Mouse (Mus musculus): ENCODE measurements around the gene Gabra6. TPM values are rescaled to one million over a fixed set of nuclear protein-coding genes. Genes with fewer than 3 reads are reported as not detected.

Gabra6 gene
- not detected for total RNA-seq (2021)
- long read RNA-seq, experiment 1, result 0 reads
- long read RNA-seq, experiment 2, result 0 reads

DNA sequence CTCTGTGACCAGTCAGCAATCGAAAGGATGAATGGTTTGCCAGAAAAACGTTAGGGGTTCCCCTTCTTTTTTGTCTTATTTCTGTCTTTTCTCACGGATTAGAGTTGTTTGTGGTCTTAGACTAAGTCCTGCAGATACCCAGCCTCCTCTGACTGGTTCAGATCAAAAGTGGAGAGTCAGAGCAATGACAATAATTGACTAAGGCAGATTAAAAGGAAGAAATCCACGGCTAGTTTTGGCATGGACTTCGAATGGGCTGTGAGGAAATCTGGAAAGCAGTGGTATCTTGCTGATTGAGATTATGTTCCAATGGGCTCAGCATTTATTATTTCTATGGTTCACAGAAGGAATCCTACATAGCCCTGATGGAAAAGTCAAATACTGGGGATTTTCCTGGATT, at the start of gene Gabra6:
Gene Gabra6 (minus strand): TSS at position 191 of the 400 bp plus-strand sequence.
- no peak for DNase-seq

DNA sequence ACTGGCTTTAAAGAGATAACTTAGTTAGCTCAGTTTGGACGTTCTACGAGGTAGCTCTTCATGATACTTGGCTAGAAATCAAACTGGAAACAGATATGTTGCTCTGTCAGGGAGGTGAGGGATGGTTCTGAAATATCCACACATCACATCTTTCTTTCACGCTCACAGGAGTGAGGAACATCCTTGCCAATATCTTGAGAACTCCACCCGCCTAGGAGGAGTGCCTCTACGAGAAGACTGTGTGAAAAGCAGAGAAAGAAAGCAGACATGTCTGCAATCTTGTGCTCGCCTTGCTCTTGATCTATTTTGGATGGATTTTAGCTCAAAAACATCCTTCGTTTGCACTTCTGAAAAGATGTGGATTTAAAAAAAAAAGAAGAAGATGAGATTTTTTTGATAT, 44.7 kb upstream of the Gabra6 start:
- no peak for DNase-seq

DNA sequence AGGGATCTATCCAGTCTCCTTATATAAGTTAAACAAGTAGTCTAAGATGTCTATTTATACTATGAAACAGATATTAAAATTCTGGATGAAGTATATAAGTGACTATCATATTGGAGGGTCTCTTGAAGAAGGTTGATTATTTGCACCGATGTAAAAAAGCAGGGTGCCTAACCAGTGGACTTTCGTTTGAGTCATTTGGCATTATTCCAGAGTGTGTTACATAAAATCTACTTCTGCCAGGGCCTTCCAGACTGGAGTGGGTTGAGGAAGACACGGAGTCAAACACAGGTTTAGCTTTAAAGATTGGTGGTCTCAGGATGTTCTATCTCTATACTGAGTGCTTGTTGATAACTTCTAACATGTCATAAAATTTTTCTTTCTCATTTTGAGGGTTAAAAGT, 11.2 kb upstream of the Gabra6 start:
- no peak for DNase-seq

DNA sequence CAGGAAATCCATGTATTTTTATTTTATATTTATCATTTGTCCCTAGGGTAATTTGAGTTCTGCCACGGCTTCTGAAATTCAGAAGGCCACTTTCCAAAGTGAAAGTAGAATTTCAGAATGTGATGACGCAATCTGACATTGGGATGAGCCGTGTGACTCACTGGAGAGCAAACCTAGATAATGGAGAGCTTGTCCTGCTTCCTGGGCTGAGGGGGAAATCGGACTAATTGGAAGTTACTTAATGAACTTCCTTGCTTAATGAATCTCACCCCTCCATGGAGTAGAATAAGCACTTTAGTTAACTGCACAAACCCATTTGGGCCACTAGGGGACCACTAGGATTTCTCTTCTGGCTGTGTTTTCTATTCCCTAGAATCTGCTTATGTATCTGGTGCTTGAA, 5.4 kb upstream of the Gabra6 start:
- DNase-seq, result no peak

DNA sequence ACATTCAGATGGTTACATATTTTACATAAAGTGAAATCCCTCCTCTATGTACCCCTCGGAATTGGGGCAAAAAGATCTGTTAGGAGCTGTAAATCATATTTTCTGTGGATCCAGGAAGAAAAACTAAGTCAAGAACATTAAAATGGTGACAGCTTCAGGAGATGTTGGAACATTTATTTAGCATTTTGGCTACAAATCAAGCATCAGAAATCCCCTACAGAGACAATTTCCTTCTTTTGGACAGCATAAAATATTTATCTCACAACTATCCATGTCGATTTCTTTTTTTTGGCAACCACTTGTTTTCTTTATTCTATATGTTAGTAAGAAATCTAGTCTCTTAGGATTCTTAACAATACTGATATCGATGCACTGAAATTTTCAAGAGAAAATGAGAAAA, 688 bp upstream of the Gabra6 start:
- DNase-seq, result no peak

DNA sequence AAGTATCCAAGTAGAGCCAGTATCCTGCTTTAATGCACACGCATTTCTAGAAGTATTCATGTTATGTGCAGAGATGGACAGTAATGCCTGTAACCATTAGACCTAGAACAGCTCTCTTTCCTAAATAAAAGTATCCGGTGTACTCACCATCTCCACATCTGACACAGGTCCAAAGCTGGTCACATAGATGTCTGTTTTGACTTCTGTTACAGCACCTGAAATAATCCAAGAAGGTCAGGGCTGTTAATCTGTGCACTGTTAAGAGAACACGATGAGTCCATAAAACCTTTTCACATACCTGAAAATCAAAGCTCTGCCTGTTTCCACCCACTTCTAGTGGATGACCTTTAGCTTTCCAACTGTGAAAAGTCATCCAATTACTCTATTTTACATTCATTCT, 1.4 kb downstream of the Gabra6 start:
- no peak for DNase-seq

DNA sequence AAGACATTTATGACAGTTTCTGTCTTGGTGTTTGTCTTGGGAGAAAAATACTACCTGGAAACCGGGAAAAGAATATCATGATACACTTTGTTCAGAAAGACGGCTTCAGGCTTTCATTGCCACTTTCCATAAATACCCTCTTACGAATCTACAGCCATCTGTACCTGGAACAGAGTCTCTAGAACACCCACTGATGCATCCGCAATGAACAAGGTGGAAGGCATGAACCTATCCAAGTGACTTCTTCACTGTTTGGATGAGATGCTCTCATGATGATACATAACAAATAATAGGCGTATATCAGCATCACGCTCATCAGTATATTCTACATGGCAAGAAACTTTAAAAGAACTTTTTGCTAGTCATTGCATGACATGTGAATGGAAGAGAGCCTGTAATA, 1.8 kb downstream of the Gabra6 start:
- DNase-seq, result no peak

DNA sequence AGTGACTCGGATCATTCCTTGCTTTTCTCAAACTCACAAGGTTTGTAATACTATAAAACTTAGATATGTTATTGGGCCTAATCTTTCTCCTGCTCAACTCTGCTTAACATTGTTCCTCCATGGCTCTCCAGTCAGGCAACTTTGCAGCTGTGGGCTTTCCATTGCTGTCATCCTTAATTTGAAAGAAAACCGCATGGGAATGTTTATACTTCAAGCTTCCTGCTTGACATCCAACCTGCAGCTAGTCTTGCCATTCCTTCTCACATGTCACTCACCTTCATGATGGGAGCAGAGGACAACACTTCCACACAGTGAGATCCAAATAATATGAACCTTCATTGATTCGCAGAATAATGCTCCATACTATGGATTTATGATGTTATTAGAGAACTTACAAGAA, 2.9 kb downstream of the Gabra6 start:
- DNase-seq, result no peak

DNA sequence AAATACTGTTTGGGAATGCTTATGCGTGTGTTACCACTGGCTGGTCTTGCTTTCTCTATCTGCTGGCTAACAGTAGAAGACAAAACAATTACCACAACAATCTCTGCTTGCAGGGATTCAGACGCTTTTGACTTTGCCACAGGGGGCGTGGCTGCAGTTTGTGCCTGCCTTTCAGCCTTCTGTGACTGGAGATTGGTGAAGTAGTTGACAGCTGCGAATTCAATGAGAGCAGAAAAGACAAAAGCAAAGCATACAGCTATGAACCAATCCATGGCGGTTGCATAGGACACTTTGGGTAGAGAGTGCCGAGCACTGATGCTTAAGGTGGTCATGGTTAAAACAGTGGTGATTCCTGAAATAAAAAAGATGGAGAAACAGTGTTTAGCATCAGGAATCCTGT, 6.0 kb downstream of the Gabra6 start:
- no peak for DNase-seq

DNA sequence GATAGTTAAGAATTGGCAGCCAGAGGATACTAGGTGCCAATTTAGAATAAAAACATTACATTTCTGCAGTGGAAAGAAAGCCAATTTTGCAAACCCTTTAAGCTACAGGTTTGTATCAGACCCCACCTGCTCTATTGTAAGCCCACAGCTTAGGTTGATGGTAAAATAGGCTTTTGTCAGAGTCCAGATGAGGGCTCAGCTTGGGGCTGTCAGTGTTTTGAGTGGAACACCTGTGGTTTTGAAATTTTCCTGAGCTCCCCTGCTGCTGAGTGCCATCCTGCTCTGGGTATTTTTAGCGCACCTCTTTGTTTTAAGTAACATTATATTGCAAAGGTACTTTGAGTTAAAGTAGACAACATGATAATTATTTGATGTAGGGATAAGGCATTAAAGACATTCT, 10.0 kb downstream of the Gabra6 start:
- DNase-seq, result no peak

DNA sequence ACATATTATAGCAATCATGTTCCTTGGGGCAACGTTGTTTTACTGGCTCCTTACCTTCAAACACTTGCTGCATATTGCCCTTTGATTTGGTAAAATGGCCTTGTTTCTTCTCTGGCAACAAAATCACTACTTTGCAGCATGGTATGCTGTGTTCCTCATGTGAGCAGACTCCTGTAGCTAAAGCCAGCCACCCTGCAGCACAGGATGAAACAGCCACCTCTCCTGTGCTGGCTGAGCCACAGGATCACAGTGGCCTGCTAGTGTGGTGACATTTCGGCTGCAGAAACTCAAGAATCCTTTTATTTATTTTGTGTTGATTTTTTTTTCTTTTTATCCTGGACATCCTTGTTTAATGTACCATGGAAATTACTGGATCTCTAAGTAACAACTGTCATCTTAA, 11.8 kb downstream of the Gabra6 start:
- no peak for DNase-seq

DNA sequence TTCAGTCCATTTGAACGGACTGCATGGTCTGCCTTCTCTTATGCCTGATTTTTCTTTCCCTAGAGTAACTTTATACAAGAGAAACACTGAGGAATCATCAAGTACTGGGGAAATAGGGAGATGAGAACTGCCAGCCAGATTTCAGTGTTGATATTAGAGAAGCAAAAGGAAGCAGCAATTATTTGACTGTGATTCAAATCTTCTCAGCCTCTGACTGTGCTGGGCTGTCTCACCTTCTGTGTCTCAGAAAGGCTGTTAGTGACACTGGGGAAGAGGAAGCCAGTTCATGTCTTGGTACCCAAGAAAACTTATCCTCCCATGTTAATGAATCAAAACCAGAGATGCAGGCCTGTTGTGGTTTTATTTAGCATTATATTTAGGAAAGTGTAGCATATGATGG, 14.8 kb downstream of the Gabra6 start:
- DNase-seq, result no peak

DNA sequence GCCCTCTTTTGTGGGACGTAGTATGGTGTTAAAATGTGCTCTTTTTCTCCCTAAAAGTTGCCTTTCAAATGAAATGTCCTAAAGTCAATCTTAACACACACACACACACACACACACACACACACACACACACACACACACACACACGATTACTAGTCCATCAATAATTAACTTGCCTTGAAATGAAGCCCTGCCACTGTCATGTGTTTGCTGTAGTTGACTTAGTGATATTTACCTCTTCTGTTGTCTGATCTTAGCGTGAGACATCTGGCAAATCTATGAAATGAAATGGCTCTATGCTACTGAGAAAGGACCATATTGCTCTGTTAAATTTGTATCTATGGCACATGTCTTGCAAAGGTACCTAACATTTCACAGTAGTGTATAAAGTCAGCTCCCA, 61.9 kb downstream of the Gabra6 start:
- no peak for DNase-seq

Other genes with a start within 250 kb of the Gabra6 start
- gene Gabra1, start 138.1 kb downstream of the Gabra6 start, total RNA-seq (2021), result 1 to 10 TPM; 1.2 to 4.0 TPM
- gene Gabrb2, start 98.7 kb upstream of the Gabra6 start, total RNA-seq (2021), result under 1 TPM; 0.60 to 0.95 TPM

All from heart, adult 18-20 months (tissue).